Mouse (Mus musculus) liver, embryonic 14.5 days (tissue): ENCODE results near the gene Abhd16a. TPM values are rescaled to one million over a fixed set of nuclear protein-coding genes. Genes with fewer than 3 reads are reported as not detected.

Experiments used
- ATAC-seq: fragments of 200-750 bp; cut with Nextera tagmentation; 2 replicates; pipeline ENCODE4 v1.8.0; 2017; ENCODE audit warnings: moderate number of reproducible peaks, mild to moderate bottlenecking, moderate library complexity; ENCODE audit not compliant: insufficient read depth
- DNase-seq, 3 experiments: peaks; one replicate each; pipeline ENCODE4 v3.0.0-alpha.2; 2012 to 2013; ENCODE audit warnings: low read depth in 3 of 3, low spot score in 3 of 3
- H3K27ac ChIP-seq: fragments of 300-500 bp; sonication (generic); 2 replicates; pipeline ENCODE4 v1.5.1; 2014; ENCODE audit warnings: moderate library complexity, mild to moderate bottlenecking, control low read depth, inconsistent platforms
- H3K27me3 ChIP-seq: fragments of 300-500 bp; sonication (generic); 2 replicates; pipeline ENCODE4 v1.6.1; 2014; ENCODE audit warnings: mild to moderate bottlenecking, low read length, moderate library complexity; ENCODE audit not compliant: control insufficient read depth, insufficient read depth
- H3K36me3 ChIP-seq: fragments of 300-500 bp; sonication (generic); replicated peaks from 2 replicates; pipeline ENCODE4 v1.6.1; 2014; ENCODE audit warnings: low read depth; ENCODE audit not compliant: control insufficient read depth, insufficient read depth
- H3K4me1 ChIP-seq, 2 experiments: fragments of 200-500 bp in 1 of 2; fragments of 300-500 bp in 1 of 2; sonication (generic) in 1 of 2; replicated peaks; 2 replicates each; pipeline ENCODE4 v1.6.1; 2012 to 2014; ENCODE audit warnings: antibody characterized with exemption in 1 of 2, inconsistent platforms in 1 of 2, low read length in 1 of 2; ENCODE audit not compliant: control insufficient read depth in 2 of 2, insufficient read depth in 2 of 2
- H3K4me2 ChIP-seq: fragments of 300-500 bp; sonication (generic); 2 replicates; pipeline ENCODE4 v1.6.1; 2014; ENCODE audit warnings: low read depth, mild to moderate bottlenecking, control low read depth, moderate library complexity
- H3K4me3 ChIP-seq, 2 experiments: fragments of 200-500 bp in 1 of 2; fragments of 300-500 bp in 1 of 2; sonication (generic) in 1 of 2; 2 replicates each; pipeline ENCODE4 v1.5.1; 2012 to 2014; ENCODE audit warnings: low read depth in 2 of 2, low read length in 2 of 2, mild to moderate bottlenecking in 2 of 2, control low read depth in 1 of 2, inconsistent platforms in 1 of 2, moderate library complexity in 1 of 2; ENCODE audit not compliant: insufficient read depth in 1 of 2
- H3K9ac ChIP-seq: fragments of 300-500 bp; sonication (generic); replicated peaks from 2 replicates; pipeline ENCODE4 v1.6.1; 2014; ENCODE audit warnings: mild to moderate bottlenecking, control low read depth, moderate library complexity
- H3K9me3 ChIP-seq: fragments of 300-500 bp; sonication (generic); 2 replicates; pipeline ENCODE4 v1.6.1; 2016; ENCODE audit warnings: low read length, mixed read lengths; ENCODE audit not compliant: control insufficient read depth
- CTCF ChIP-seq: IDR thresholded peaks from 2 replicates; pipeline ENCODE4 v1.5.1; 2016; ENCODE audit warnings: antibody characterized with exemption, low read depth, control low read depth
- EP300 ChIP-seq: IDR thresholded peaks from 2 replicates; pipeline ENCODE4 v1.6.1; 2016; ENCODE audit warnings: antibody characterized with exemption, low read depth
- WGBS: fragments of 180-500 bp; shearing (Covaris S2); extraction: QIAGEN DNeasy Blood & Tissue Kit; methylation state at CpG from one replicate; pipeline ENCODE4 v1.1.7; 2014; ENCODE audit not compliant: insufficient replicate concordance; 5-methylcytosine and 5-hydroxymethylcytosine counted together
- polyA plus RNA-seq, 2 experiments: library from polyadenylated mRNA; depleted of rRNA in 1 of 2; stranded (reverse) in 1 of 2; unstranded in 1 of 2; fragments of >200 nt; fragmentation: Nextera tagmentation in 1 of 2; extraction: Ambion mirVana in 1 of 2; gene quantifications; 2 replicates each; pipeline versions ENCODE4 v1.2.1 to v1.2.3; 2012 to 2014

Abhd16a gene
- polyA plus RNA-seq, 2 experiments, result 30.0 to 42.3 TPM

DNA sequence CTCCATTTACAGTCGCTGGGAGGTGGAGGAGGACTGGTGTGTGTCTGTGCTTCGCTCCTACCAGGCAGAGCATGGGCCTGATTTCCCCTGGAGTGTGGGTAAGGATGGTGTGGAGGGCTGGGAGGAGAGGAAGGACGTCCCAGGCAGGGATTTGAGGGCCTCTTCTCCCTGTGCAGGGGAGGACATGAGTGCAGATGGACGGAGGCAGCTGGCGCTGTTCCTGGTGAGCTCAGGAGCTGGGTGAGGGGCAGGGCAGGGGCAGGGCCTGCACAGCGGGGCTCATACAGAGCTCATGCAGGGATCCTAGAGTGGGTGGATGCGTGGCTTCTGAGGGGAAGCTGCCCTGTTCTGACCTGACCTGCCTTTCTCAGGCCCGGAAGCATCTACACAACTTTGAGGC lies 13.2 kb downstream of the Abhd16a start:
- ATAC-seq, result no peak
- H3K9me3 ChIP-seq, result no peaks in the 10 kb centered on the region
- DNase-seq, result no peak
- TF ChIP-seq CTCF (no peak), EP300 (no peak)
- H3K9ac ChIP-seq, result no peak overlapping the region
- H3K27ac ChIP-seq, result no peak overlapping the region
- no peak overlapping the region for H3K4me2 ChIP-seq
- H3K36me3 ChIP-seq, result peaks cover 25% of the 10 kb centered on the region
- H3K27me3 ChIP-seq, result no peaks in the 10 kb centered on the region
- 78% methylated on average over 8 of the region's 8 CpGs for WGBS
- H3K4me3 ChIP-seq, result no peak overlapping the region
- H3K4me1 ChIP-seq, result peaks cover 25 to 34% of the 10 kb centered on the region in 2 experiments

DNA sequence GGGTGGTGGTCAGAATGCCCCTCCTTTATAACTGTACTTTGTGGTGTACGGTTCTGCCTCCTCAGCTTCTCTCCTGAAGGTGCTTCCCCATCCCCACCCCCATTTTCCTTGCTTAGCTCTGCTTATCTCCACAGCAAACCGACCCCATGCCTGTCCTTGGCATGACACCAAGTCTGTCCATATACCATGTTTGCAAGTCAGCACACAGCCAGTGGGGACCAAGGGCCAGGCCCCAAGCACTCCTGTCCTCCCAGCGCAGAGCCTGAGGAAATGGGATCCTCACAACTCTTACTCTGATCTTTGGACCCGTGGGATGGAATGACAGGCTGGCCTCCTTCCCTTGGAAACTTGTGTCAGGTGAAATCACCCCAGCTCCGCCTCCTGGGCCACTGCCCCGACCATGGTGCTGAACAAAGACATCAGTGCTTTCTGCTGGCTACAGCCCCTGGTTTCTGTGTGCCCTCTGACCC lies 14.2 kb downstream of the Abhd16a start:
- H3K36me3 ChIP-seq, result peaks cover 20% of the 10 kb centered on the region
- no peak for ATAC-seq
- no peak overlapping the region; the same call in 1 of the 2 replicates for H3K27ac ChIP-seq

DNA sequence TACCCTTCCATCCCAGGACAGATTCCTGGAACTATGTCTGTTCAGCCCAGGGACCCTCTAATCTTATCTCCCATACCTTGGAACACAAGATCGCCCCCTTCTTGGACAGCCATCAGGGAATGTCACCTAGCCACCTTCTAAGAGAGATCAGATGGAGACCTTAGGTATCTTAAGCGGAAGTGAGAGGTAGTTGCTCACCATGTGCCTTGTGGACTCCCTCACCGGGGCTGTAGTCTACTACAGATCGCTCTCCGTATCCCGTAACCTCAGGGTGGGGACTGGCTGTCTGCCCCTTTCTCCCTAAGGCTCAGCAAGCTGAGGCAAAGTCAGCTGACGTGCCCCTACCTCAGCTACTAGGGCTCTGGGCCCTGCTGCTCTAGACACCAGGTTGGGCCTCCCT lies 15.0 kb downstream of the Abhd16a start:
- Histone ChIP-seq H3K9me3 (no peaks in the 10 kb centered on the region), H3K36me3 (peaks cover 13% of the 10 kb centered on the region), H3K27ac (peak overlapping the region; percentile 67), H3K9ac (peak overlapping the region; percentile 25), H3K4me3 (no peak overlapping the region), H3K4me2 (peak overlapping the region; percentile 48), H3K27me3 (no peaks in the 10 kb centered on the region), H3K4me1 (peaks cover 25 to 34% of the 10 kb centered on the region in 2 experiments)
- ATAC-seq (no peak; the same call in 1 of the 2 replicates), DNase-seq (no peak)
- no peak for TF ChIP-seq CTCF
- no peak for TF ChIP-seq EP300
- 66% methylated on average over 7 of the region's 7 CpGs for WGBS

More for the DNA sequence above, 14.2 kb downstream of the Abhd16a start:
- no peak for DNase-seq
- H3K4me1 ChIP-seq, result peaks cover 25 to 34% of the 10 kb centered on the region in 2 experiments
- H3K27me3 ChIP-seq, result no peaks in the 10 kb centered on the region
- no peak overlapping the region for H3K9ac ChIP-seq
- H3K4me2 ChIP-seq, result no peak overlapping the region
- TF ChIP-seq EP300, result no peak
- no peak for TF ChIP-seq CTCF
- WGBS, result 48% methylated on average over 6 of the region's 6 CpGs
- H3K9me3 ChIP-seq, result no peaks in the 10 kb centered on the region
- no peak overlapping the region for H3K4me3 ChIP-seq

DNA sequence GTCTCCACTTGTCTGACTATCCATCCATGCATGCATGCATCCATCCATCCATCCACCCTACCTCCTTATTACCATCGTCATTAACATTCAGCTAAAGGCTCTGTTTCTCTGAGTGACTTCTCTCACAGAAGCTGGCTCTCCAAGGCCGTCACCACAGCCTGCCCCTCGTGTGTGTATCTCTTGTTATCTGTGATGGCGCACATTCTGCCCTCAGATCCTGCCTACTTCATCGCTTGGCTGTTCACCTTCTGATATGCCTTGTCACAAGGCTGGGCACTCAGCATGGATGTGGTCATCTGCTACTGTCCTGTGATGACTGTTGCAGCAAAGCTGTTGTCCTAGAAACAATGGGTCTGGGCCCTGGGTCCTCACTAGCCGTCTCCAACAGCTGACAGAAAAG lies 15.7 kb downstream of the Abhd16a start:
- H3K4me3 ChIP-seq, result no peak overlapping the region
- H3K9me3 ChIP-seq, result no peaks in the 10 kb centered on the region
- ATAC-seq (peak; percentile 89), DNase-seq (peak; percentile 74 to 79 (median 78))
- H3K27me3 ChIP-seq, result no peaks in the 10 kb centered on the region
- peaks cover 25 to 34% of the 10 kb centered on the region in 2 experiments for H3K4me1 ChIP-seq
- TF ChIP-seq EP300, result peak; percentile 91
- TF ChIP-seq CTCF, result no peak
- peak overlapping the region; percentile 67 for H3K27ac ChIP-seq
- peak overlapping the region; percentile 48 for H3K4me2 ChIP-seq
- H3K36me3 ChIP-seq, result peaks cover 13% of the 10 kb centered on the region
- WGBS, result 18% methylated on average over 6 of the region's 6 CpGs
- peak overlapping the region; percentile 53 for H3K9ac ChIP-seq

DNA sequence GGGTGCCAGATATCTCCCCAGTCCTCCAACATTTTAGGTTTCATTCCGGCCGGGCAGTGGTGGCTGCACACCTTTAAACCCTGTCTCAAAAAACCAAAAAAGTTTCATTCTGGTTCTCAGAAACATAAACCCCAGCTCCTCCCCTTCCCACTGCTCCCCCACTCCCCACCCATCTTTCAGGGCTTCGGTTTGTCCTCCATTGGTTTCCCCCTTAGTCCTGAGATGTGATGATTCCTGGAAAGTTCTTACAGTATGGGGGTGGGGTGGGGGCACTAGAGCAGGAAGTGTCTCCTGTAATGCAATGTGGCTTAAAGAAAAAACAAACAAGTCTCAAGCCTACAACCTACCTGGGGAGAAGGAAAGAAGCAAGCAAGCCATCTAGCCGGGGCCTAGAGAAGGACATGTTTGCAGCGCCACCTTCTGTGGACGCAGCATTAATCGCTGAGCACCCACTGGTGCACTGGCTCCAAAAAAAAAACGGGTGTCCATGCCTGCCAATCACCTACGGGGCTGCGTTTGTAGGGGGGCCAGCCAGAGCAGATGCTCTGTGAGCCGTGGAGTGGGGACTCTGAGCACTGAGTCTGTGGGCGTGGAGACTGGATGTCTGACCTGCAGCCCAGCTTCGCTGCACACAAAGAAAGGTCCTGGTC lies 16.8 kb downstream of the Abhd16a start:
- Histone ChIP-seq H3K4me2 (peak overlapping the region; percentile 32; the same call in 1 of the 2 replicates), H3K36me3 (peaks cover 8% of the 10 kb centered on the region), H3K9ac (peak overlapping the region; percentile 6; the same call in 1 of the 2 replicates), H3K9me3 (no peaks in the 10 kb centered on the region), H3K27me3 (no peaks in the 10 kb centered on the region), H3K4me3 (no peak overlapping the region), H3K4me1 (peaks cover 25 to 34% of the 10 kb centered on the region in 2 experiments), H3K27ac (peak overlapping the region; percentile 67)
- ATAC-seq, result no peak
- DNase-seq, result peak in 1 of 3 experiments; percentile 40
- peak; percentile 87 for TF ChIP-seq CTCF
- no peak for TF ChIP-seq EP300
- 21% methylated on average over 13 of the region's 13 CpGs for WGBS
